Mouse (Mus musculus) limb, embryonic 14.5 days (tissue): ENCODE data around the gene Trim8. TPM values are rescaled to one million over a fixed set of nuclear protein-coding genes. Genes with fewer than 3 reads are reported as not detected.

Experiments
- ATAC-seq: fragments of 200-750 bp; cut with Nextera tagmentation; 2 replicates; pipeline ENCODE4 v1.8.0; 2017; ENCODE audit warnings: low read depth, moderate number of reproducible peaks, moderate TSS enrichment; ENCODE audit not compliant: low FRiP score
- DNase-seq: peaks from one replicate; pipeline ENCODE4 v3.0.0-alpha.2; 2015; ENCODE audit warnings: low spot score
- H3K27ac ChIP-seq: fragments of 300-500 bp; sonication (generic); replicated peaks from 2 replicates; pipeline ENCODE4 v1.5.1; 2014; ENCODE audit warnings: low read depth, mild to moderate bottlenecking, low read length, moderate library complexity, mixed read lengths
- H3K27me3 ChIP-seq: fragments of 300-500 bp; sonication (generic); 2 replicates; pipeline ENCODE4 v1.6.1; 2014; ENCODE audit warnings: low read length, mixed read lengths; ENCODE audit not compliant: control insufficient read depth, insufficient read depth
- H3K36me3 ChIP-seq: fragments of 300-500 bp; sonication (generic); 2 replicates; pipeline ENCODE4 v1.6.1; 2014; ENCODE audit warnings: mild to moderate bottlenecking, low read length, moderate library complexity, mixed read lengths; ENCODE audit not compliant: control insufficient read depth, insufficient read depth
- H3K4me1 ChIP-seq: fragments of 300-500 bp; sonication (generic); 2 replicates; pipeline ENCODE4 v1.6.1; 2014; ENCODE audit warnings: antibody characterized with exemption, low read length, mixed read lengths; ENCODE audit not compliant: control insufficient read depth, insufficient read depth
- H3K4me2 ChIP-seq: fragments of 300-500 bp; sonication (generic); replicated peaks from 2 replicates; pipeline ENCODE4 v1.6.1; 2014; ENCODE audit warnings: low read depth, mild to moderate bottlenecking, low read length, moderate library complexity; ENCODE audit not compliant: severe bottlenecking
- H3K4me3 ChIP-seq: fragments of 300-500 bp; sonication (generic); replicated peaks from 2 replicates; pipeline ENCODE4 v1.5.1; 2014; ENCODE audit warnings: low read length
- H3K9ac ChIP-seq: fragments of 300-500 bp; sonication (generic); 2 replicates; pipeline ENCODE4 v1.6.1; 2014; ENCODE audit warnings: mild to moderate bottlenecking, low read depth, low read length, moderate library complexity; ENCODE audit not compliant: severe bottlenecking
- H3K9me3 ChIP-seq: fragments of 300-500 bp; sonication (generic); 2 replicates; pipeline ENCODE4 v1.6.1; 2016; ENCODE audit warnings: low read length; ENCODE audit not compliant: control insufficient read depth
- POLR2A ChIP-seq: fragments of 200-500 bp; IDR thresholded peaks from 2 replicates; pipeline ENCODE4 v1.8.0; 2012; ENCODE audit warnings: inconsistent platforms, mild to moderate bottlenecking, moderate library complexity, borderline replicate concordance; ENCODE audit not compliant: insufficient read depth, insufficient read length; ENCODE audit errors: extremely low read depth
- WGBS: fragments of 180-500 bp; shearing (Covaris S2); extraction: QIAGEN DNeasy Blood & Tissue Kit; methylation state at CpG from one replicate; pipeline ENCODE4 v1.1.7; 2014; 5-methylcytosine and 5-hydroxymethylcytosine counted together
- polyA plus RNA-seq, 2 experiments: library from polyadenylated mRNA; depleted of rRNA in 1 of 2; stranded (reverse) in 1 of 2; unstranded in 1 of 2; fragments of >200 nt; fragmentation: Nextera tagmentation in 1 of 2; extraction: Ambion mirVana in 1 of 2; gene quantifications; 2 replicates each; pipeline versions ENCODE4 v1.2.1 to v1.2.3; 2012 to 2014

The Trim8 gene
- polyA plus RNA-seq, 2 experiments, result 21.5 to 22.7 TPM

DNA sequence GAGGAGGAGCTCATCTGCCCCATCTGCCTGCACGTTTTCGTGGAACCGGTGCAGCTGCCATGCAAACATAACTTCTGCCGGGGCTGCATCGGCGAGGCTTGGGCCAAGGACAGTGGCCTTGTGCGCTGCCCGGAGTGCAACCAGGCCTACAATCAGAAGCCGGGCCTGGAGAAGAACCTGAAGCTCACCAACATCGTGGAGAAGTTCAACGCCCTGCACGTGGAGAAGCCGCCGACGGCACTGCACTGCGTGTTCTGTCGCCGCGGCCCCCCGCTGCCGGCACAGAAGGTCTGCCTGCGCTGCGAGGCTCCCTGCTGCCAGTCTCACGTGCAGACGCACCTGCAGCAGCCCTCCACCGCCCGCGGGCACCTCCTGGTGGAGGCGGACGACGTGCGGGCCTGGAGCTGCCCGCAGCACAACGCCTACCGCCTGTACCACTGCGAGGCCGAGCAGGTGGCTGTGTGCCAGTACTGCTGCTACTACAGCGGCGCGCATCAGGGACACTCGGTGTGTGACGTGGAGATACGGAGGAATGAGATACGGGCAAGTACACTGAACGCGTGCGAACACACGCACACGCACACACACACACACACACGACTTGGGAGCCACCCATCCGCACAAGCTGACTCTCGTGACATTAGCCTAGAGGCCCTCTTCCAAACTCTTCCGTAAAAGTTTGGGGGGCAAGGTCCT, 1.1 kb downstream of the Trim8 start:
- H3K4me2 ChIP-seq, result peak overlapping the region; percentile 97
- no peak for ATAC-seq
- DNase-seq, result peak; percentile 71
- H3K9me3 ChIP-seq, result no peaks in the 10 kb centered on the region
- WGBS, result 1% methylated on average over 44 of the region's 53 CpGs
- H3K4me3 ChIP-seq, result peak overlapping the region; percentile 82
- no peak for TF ChIP-seq POLR2A
- peaks cover 30% of the 10 kb centered on the region for H3K4me1 ChIP-seq
- peaks cover 20% of the 10 kb centered on the region for H3K36me3 ChIP-seq
- no peaks in the 10 kb centered on the region for H3K27me3 ChIP-seq
- H3K27ac ChIP-seq, result peak overlapping the region; percentile 98
- peak overlapping the region; percentile 85 for H3K9ac ChIP-seq

DNA sequence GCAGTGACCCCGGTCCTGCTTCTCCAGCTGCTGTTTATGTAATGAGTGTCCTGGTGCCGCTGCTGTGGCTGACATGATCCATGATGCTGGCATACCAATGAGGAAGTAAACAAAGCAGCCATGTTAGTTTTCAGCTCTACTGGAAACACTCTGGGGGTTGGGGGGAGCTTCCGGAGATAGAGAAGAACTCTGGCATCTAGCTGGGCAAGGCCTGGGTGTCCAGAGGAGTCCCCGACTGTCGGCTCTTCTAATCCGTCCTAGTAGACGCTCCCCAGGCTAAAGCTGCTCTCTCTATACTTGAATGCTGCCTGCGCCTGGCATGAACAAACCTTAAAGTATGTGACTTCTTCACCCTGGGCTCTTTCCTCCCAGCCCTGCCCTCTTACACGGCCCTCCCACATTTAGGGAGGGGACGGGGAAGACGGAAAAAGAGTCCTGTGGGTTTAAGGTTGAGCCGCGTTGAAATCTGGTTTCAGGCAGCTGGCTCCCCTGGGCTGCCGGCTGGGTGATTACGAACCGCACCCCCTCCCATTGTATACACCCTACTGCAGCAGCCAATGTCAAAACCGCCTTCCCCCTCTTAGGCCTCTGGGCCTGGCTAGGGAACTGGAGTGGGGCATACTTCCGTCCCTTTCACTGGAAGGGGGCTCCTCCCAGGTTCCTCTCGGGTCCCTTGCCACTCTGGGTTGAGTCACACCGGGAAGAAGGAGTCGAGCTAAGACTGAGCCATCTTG, 2.0 kb downstream of the Trim8 start:
- no peak for TF ChIP-seq POLR2A
- DNase-seq (peak; percentile 84), ATAC-seq (peak; percentile 8; the same call in 1 of the 2 replicates)
- Histone ChIP-seq H3K27me3 (no peaks in the 10 kb centered on the region), H3K4me2 (peak overlapping the region; percentile 97), H3K36me3 (peaks cover 29% of the 10 kb centered on the region), H3K27ac (peak overlapping the region; percentile 98), H3K9ac (peak overlapping the region; percentile 85), H3K9me3 (no peaks in the 10 kb centered on the region), H3K4me3 (peak overlapping the region; percentile 82), H3K4me1 (peaks cover 36% of the 10 kb centered on the region)
- WGBS, result under 1% methylated on average over 21 of the region's 21 CpGs

DNA sequence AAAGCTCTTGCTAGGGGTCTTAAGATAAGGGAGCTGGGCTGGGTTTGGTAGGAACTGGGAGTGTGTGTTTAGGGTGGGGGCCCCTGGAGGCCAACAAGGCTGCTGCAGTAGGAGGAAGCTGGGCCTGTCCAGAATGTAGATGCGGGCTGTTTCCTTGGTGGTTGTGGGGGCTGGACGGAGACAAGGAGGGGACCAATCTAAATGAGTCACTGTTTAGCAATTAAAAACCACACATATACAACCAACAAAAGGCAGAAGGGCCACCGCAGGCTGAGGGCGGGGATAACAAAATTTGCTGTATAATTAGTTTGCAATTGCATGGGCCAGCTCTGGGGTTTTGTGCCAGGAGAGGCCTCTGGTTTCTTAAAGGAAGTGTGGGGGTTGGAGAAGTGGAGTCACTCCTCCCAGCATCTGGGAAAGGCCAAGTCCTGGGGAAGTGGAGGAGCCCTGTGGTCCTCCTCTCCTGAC, 2.6 kb downstream of the Trim8 start:
- Histone ChIP-seq H3K36me3 (peaks cover 32% of the 10 kb centered on the region), H3K9me3 (no peaks in the 10 kb centered on the region), H3K27ac (peak overlapping the region; percentile 98), H3K4me3 (peak overlapping the region; percentile 82), H3K9ac (peak overlapping the region; percentile 85), H3K4me1 (peaks cover 41% of the 10 kb centered on the region), H3K27me3 (no peaks in the 10 kb centered on the region), H3K4me2 (peak overlapping the region; percentile 97)
- TF ChIP-seq POLR2A, result no peak
- ATAC-seq (0 out of 2 replicates have a peak, but pooled peaks have one; percentile 0), DNase-seq (peak; percentile 47)
- 9% methylated on average over 4 of the region's 4 CpGs for WGBS

DNA sequence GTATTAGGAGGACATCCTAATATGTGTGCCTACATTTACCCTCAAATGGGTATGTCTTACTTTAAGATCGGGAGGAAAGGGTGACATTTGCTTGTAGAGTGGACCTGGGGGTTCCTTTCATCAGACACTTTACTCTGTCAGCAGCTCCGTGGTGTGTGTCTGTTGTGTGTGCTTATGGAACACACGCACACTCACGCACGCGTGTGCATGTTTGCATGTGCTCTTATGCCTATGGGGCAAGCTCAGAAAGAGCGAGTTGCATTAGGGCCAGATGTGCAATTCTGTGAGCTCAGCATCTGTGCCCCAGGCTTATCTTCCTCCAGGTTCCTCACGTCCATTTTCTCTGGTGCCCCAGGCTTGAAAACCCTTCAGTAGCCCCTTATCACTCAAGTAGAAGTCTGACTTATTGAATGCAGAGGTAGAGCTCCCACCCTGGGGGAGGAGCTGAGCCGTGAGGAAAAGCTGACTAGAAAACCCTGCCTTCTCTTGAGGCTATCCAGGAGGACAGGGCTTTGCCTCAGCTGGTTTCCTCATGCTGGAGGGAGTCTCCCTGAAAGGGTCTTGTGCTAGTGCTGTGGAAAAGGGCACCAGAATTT, 3.4 kb downstream of the Trim8 start:
- H3K4me2 ChIP-seq, result peak overlapping the region; percentile 97
- no peak for TF ChIP-seq POLR2A
- peaks cover 41% of the 10 kb centered on the region for H3K4me1 ChIP-seq
- peak overlapping the region; percentile 82 for H3K4me3 ChIP-seq
- DNase-seq, result no peak
- H3K27ac ChIP-seq, result peak overlapping the region; percentile 98; the same call in 1 of the 2 replicates
- no peak for ATAC-seq
- H3K9ac ChIP-seq, result peak overlapping the region; percentile 85
- peaks cover 40% of the 10 kb centered on the region for H3K36me3 ChIP-seq
- no peaks in the 10 kb centered on the region for H3K27me3 ChIP-seq
- 56% methylated on average over 9 of the region's 9 CpGs for WGBS
- H3K9me3 ChIP-seq, result no peaks in the 10 kb centered on the region
